Mouse (Mus musculus): ENCODE measurements around the gene Hist2h3c1. TPM values are rescaled to one million over a fixed set of nuclear protein-coding genes. Genes with fewer than 3 reads are reported as not detected.
A peak's percentile ranks its signal among the peaks of the same experiment; 100 is the strongest.
"Not testable (repeated sequence)": the region's sequence is repeated elsewhere in the genome, so short reads cannot be mapped to it uniquely, and the experiment has no call there.

Hist2h3c1 gene
- total RNA-seq, 2 experiments from 2014 or later: not detected

GRCm38 (mm10) chr3:96277800-96278624 lies 31.5 kb downstream of the Hist2h3c1 start:
- DNase-seq (ENCODE audit: extremely low spot score in 1 of 2, low spot score in 1 of 2): peak; percentile 82 to 86

- DNase-seq (ENCODE audit: extremely low spot score in 1 of 2, low spot score in 1 of 2): no peak
Observed at GRCm38 (mm10) chr3:96280660-96281059, 34.2 kb downstream of the Hist2h3c1 start.

GRCm38 (mm10) chr3:96284457-96284856 lies 38.0 kb downstream of the Hist2h3c1 start:
- no peak for DNase-seq (ENCODE audit: extremely low spot score in 1 of 2, low spot score in 1 of 2)

GRCm38 (mm10) chr3:96287334-96287733 lies 40.8 kb downstream of the Hist2h3c1 start:
- DNase-seq (ENCODE audit: extremely low spot score in 1 of 2, low spot score in 1 of 2): not testable (repeated sequence)

- DNase-seq (ENCODE audit: extremely low spot score in 1 of 2, low spot score in 1 of 2): no peak
Observed at GRCm38 (mm10) chr3:96289201-96289600, 42.7 kb downstream of the Hist2h3c1 start.

GRCm38 (mm10) chr3:96290727-96291126 lies 44.2 kb downstream of the Hist2h3c1 start:
- DNase-seq (ENCODE audit: extremely low spot score in 1 of 2, low spot score in 1 of 2): not testable (repeated sequence)

GRCm38 (mm10) chr3:96292641-96293040 lies 46.2 kb downstream of the Hist2h3c1 start:
- DNase-seq (ENCODE audit: extremely low spot score in 1 of 2, low spot score in 1 of 2): no peak

- no peak for DNase-seq (ENCODE audit: extremely low spot score in 1 of 2, low spot score in 1 of 2)
Observed at GRCm38 (mm10) chr3:96293368-96293767, 46.9 kb downstream of the Hist2h3c1 start.

- DNase-seq (ENCODE audit: extremely low spot score in 1 of 2, low spot score in 1 of 2): no peak
Observed at GRCm38 (mm10) chr3:96293787-96294186, 47.3 kb downstream of the Hist2h3c1 start, which contains the start of gene Fcgr1. Gene Fcgr1 (minus strand): TSS chr3:96293969.

Small RNA genes lying within 50 kb of the gene (microRNA-seq; reads per million reads assigned to microRNA genes)
- 0 reads per million in 2 experiments for gene Gm44492
- 0 reads per million in 2 experiments for gene Gm47311
- 0 reads per million in 2 experiments for gene Gm47313

Other genes starting within 250 kb of the Hist2h3c1 start
- 10 to 100 TPM; 42.2 to 45.0 TPM for gene Vps45, start 188.2 kb upstream of the Hist2h3c1 start, total RNA-seq (2021)
- gene Otud7b, start 142.2 kb upstream of the Hist2h3c1 start, total RNA-seq (2021): 10 to 100 TPM; 31.9 to 33.6 TPM
- gene Mtmr11, start 84.7 kb upstream of the Hist2h3c1 start, total RNA-seq (2021): 1 to 10 TPM; 3.8 to 4.4 TPM
- 10 to 100 TPM; 45.8 to 49.4 TPM for gene Sf3b4, start 74.4 kb upstream of the Hist2h3c1 start, total RNA-seq (2021)
- gene Sv2a, start 65.5 kb upstream of the Hist2h3c1 start, total RNA-seq (2021): 100 to 1,000 TPM; 379 to 381 TPM
- gene Bola1, start 27.0 kb upstream of the Hist2h3c1 start, total RNA-seq (2021): 10 to 100 TPM; 16.5 to 17.9 TPM
- 1 to 10 TPM; 8.5 to 9.2 TPM for gene Hist2h2ab, start 26.8 kb upstream of the Hist2h3c1 start, total RNA-seq (2021)
- 10 to 100 TPM; 23.0 to 27.5 TPM for gene Hist2h2ac, start 25.8 kb upstream of the Hist2h3c1 start, total RNA-seq (2021)
- 1 to 10 TPM; 5.6 to 5.9 TPM for gene Hist2h2be, start 25.6 kb upstream of the Hist2h3c1 start, total RNA-seq (2021)
- gene Hist2h3c2, start 7.6 kb upstream of the Hist2h3c1 start, total RNA-seq (2021): 10 to 100 TPM in 1 of 2 experiments, 1 to 10 TPM in 1; 9.9 to 11.0 TPM
- gene Hist2h2aa2, start 6.4 kb upstream of the Hist2h3c1 start, total RNA-seq (2021): 100 to 1,000 TPM; 225 TPM
- 1 to 10 TPM; 3.0 to 6.9 TPM for gene Hist2h2aa1, start 1.2 kb upstream of the Hist2h3c1 start, total RNA-seq (2021)
- 10 to 100 TPM; 23.8 to 28.4 TPM for gene Hist2h4, start 16.6 kb downstream of the Hist2h3c1 start, total RNA-seq (2021)
- gene Hist2h3b, start 22.0 kb downstream of the Hist2h3c1 start, total RNA-seq (2021): 10 to 100 TPM; 41.9 to 53.6 TPM
- gene Hist2h2bb, start 23.1 kb downstream of the Hist2h3c1 start, total RNA-seq (2021): 100 to 1,000 TPM; 110 to 123 TPM
- gene Fcgr1, start 47.3 kb downstream of the Hist2h3c1 start, total RNA-seq (2021): 1 to 10 TPM; 2.9 to 3.3 TPM
- not detected for gene BC107364, start 205.6 kb downstream of the Hist2h3c1 start, total RNA-seq (2021)